Mouse (Mus musculus) right cerebral cortex, postnatal 4 days (tissue): ENCODE results near the gene Rhobtb1.

Source experiments
- DNase-seq: peaks from one replicate; pipeline ENCODE4 v3.0.0-alpha.2; 2022

Gene Rhobtb1

GRCm38 (mm10) chr10:69211976-69212375 lies 60.7 kb downstream of the Rhobtb1 start:
- peak; percentile 24 for DNase-seq

DNA sequence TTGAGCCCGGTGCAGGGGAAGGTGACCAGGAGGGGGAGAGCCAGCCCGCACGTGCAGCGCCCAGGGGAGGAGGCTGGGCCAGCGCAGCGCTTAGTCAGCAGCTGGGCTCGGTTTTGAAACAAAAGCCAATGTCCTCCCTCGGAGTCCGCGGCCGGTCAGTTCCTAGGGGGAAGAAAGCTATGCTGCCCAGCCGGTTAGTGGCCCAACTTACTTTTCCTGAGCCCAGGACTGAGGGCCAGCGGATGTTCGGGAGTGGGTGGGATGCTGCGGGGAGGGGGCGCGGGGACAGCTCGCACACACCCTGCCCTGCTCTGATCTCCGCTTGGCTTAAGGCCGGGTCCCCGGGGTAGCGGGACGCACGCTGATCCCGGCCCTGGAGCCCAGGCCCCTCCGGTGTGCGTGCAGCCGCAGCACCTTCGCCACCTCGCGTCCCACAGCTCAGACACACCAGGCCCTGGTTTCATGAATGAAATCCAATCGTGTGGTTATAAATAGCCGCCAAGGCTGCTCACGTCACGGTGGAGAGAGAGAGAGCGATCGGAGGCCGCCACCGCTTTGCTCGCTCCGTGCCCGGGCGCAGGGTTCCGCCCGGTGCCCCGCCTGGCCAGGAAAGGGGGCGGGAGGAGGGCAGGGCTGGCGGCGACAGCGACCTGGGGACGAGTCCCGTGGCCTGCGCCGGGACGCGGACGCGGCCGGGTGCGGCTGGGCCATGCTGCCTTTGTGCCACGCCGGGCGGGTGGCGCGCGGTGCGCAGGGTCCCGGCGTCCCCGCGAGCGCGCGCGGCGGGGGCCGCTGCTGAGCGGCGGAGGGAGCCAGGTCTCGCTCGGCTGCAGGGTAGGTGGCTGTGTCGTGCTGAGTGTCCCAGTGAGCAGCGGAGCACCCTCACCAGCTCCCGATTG lies 61.6 kb downstream of the Rhobtb1 start, which contains the start of gene A930033H14Rik:
A930033H14Rik (minus strand) TSS at position 557 of the 899 bp plus-strand sequence.
- DNase-seq = peak; percentile 68

DNA sequence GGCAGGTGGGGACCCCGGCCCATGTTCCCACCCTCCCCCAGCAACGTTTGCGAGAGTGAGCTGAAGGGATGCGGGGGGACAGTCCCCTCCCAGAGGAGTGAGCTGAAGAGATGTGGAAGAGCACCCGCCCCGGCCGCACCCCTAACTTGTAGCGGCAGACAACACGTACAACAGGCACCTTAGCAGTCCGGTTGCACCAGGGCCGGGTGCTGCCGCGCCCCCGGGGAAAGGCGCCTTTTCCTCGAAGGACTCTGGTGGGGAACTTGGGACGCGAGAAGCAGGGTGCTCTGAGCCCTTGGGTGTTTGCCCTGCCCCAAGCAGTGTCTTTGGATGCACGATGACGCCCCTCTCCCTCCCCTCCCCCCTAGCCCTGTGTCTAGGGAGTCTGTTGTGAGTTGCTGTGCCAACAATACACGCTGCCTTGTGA lies 62.2 kb downstream of the Rhobtb1 start:
- peak; percentile 50 for DNase-seq

GRCm38 (mm10) chr10:69213986-69214385 lies 62.8 kb downstream of the Rhobtb1 start:
- DNase-seq = no peak

- no peak for DNase-seq
Observed at GRCm38 (mm10) chr10:69217127-69217690, 66.0 kb downstream of the Rhobtb1 start.

DNA sequence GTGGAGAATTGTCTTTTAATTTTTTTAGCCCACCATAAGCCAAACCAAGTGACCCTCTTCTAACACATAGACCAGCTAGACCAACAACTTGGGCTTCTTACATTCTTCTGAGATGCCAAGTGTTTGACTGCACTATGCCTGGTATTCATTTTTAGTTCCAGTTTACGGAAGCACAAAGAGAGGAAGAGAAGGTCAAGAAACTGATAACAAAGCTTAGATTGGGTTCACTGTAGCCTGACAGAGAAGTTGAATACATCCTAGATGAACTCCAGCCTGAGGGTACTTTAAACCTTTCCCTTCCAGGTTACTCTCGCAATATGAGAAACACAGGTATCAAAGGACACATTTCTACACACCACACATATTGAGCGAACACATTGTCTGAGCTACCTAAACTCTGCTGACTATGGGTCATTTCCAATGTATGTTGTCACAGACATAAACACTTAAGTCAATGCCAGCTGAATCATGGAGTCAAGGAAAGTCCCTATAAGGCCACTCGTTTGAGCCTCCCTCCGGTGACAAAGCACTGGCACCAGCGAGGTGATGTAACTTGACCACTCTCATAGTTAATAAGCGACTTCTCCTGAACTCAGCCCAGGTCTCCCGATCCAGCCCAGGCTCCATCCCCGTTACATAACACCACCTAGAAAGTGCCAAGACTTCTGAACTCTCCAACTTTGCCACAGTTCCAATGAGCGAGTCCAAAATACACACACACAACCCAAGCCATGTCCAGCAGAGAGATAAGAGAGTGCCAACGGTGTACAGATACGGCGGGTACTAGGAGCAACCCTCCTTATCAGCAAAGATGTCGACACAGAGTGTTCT lies 67.4 kb downstream of the Rhobtb1 start:
- DNase-seq = no peak

DNA sequence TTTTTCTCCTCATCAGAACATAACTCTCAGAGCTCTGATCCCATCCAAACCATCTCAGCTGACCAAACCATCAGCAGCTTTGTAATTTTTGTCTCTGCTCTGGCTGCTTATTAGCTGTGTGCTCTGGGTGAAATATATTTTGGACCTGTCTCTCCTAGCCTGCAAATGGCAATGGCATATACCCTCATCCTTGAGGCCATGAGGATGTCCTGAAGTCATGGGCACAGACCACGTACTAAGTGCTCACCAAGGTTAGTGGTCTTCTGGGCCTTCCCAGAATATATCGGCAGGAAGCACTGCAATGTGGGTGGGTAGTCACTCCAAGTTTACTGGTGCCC lies 68.0 kb downstream of the Rhobtb1 start:
- DNase-seq = no peak

- DNase-seq = no peak
Observed at GRCm38 (mm10) chr10:69220296-69220695, 69.1 kb downstream of the Rhobtb1 start.

- no peak for DNase-seq
Observed at GRCm38 (mm10) chr10:69221148-69221547, 69.9 kb downstream of the Rhobtb1 start.

- no peak for DNase-seq
Observed at GRCm38 (mm10) chr10:69221955-69222354, 70.7 kb downstream of the Rhobtb1 start.

DNA sequence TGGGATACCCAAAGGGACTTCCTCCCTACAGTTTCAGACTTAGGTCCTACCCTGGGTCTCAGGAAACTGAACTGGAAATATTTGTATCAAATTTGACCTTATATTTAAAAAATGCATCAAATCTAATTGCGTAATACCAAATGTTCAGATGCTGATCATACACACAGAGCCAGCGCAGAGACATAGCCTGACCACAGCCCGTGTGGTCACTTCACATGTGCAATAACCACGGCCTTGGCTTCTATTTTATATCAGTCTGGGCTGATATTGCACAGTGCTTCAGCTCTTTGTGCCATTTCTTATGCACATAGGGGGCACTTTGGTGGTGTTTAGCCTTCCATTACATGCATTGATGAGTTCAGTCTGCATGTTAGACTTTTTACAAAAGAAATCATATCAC lies 72.0 kb downstream of the Rhobtb1 start:
- DNase-seq = no peak

GRCm38 (mm10) chr10:69224276-69224675 lies 73.0 kb downstream of the Rhobtb1 start:
- DNase-seq = no peak

- DNase-seq = no peak
Observed at GRCm38 (mm10) chr10:69225471-69225870, 74.2 kb downstream of the Rhobtb1 start.

- no peak for DNase-seq
Observed at GRCm38 (mm10) chr10:69225951-69226350, 74.7 kb downstream of the Rhobtb1 start.

DNA sequence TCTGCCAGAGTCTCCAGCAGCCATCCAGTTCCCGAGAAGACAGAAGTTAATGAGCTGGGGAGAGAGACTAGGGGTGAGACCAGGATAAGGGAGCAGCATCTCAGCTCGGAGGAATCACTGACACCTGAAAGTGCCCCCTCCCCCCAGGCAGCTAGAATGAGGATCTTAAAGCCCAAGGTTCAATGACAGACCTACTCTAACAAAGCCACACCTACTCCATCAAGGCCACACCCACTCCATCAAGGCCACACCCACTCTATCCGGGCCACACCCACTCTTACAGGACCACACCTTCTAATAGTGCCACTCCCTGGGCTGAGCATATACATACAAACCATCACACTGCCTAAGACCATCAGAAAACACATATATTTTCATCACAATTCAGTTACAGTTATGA lies 86.0 kb downstream of the Rhobtb1 start:
- DNase-seq = no peak

GRCm38 (mm10) chr10:69237781-69238180 lies 86.5 kb downstream of the Rhobtb1 start:
- no peak for DNase-seq

- no peak for DNase-seq
Observed at GRCm38 (mm10) chr10:69238311-69238710, 87.1 kb downstream of the Rhobtb1 start.

DNA sequence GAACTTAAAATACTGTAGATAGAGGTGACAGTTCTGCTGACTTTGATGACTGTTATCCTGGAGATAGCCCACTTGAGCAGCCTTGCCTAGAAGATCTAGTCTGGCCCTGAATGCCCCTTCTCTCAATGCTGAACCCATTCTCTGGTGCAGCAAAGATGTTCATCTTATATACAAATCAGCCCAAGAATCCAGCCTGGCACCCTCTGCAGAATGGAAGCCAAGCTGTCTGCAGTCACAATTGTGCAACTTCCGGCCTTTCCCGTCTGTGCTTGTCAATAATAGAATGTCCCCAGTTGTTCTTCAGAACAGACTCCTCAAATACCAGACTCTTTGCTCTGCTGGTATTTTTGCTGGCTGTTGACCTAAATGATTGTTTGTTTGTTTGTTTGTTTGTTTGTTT lies 89.3 kb downstream of the Rhobtb1 start:
- DNase-seq = no peak

DNA sequence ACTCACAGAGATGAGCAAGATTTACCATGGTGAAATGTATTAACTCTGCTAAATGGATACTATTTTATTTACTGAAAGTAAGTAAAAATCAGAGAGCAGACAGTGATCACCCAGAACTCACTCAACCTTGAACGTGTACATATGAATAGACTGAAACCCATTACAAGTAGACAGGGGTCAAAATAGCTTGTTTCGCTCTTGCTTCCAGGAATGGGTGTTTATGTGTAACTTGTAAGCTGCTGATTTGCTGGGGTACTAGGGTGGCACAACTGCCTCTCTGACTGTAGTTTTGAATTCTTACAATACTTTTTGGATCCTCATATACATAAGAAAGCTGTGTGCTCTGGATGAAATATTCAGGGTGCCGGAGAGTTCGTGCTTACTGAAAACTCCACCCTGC lies 93.9 kb downstream of the Rhobtb1 start:
- DNase-seq = no peak

DNA sequence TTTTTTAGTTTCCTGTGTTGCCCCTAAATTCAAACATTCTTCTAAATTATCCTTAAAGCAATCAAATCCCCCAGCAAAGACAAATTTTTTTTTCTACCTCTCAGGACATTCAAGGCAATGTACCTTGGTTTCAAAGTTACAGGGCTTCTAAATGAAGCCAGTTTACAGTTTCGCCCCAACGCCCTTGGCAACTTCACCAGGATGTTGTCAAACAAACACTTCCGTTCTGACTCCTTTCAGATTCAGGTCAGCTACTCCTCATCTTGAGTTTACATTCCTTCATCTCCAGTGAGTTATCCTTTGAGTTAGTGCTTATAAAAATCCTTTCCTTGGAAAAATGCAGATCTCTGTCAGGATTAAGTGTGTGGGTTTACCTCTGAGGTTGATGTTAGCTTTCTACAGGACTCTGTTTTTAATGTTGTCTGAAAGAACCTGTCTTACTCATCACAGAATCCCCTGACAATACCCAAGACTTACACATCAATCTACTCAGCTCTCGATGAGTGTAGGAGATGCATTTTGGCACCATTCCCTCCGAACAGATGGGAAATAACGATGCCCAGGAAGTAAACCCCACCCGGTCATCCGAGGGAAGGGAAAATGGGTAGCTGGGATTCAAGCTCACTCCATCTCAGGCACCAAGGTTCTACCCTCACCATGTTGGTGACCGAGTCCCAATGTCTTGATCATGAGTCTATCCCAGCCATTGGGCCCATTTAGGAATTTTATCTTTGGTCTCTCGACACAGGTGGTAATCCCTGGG lies 94.9 kb downstream of the Rhobtb1 start:
- no peak for DNase-seq

GRCm38 (mm10) chr10:69246762-69247161 lies 95.5 kb downstream of the Rhobtb1 start:
- DNase-seq = no peak

DNA sequence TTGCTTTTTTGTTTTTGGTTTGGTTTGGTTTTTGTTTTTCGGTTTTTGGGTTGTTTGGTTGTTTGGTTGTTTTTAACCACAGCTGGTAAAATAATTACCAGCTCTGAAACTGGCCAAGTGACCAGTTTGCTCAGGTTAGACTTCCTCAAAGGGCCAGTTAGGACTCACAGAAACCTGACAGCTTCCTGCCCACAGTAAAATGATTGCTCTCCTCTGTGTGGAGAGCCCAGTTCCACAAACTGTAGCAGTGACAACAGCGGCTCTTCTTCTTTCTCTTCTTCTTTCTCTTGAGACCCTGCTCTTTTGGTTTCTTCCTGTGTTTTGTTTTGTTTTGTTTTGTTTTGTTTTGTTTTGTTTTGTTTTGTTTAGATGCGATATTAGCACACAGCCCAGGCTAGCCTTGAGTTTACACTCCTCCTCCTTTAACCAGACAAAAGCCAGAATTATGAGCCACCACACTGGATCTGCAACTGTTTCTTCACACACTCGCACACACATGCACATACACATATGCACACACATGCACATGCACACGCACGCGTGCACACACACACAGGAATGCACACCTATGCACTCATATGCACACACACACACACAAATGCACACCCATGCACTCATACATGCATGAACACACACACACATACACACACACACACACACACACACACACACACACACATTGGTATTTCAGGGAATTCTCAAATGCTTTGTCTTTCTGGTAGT lies 96.2 kb downstream of the Rhobtb1 start:
- no peak for DNase-seq
